Mouse (Mus musculus): ENCODE measurements at regions not wholly inside any gene's neighbourhood (a gene's known extent, or its start where the extent isn't known, plus 50 kb on each side); places are given as distances from the start of the nearest gene placed in this dataset.

DNA sequence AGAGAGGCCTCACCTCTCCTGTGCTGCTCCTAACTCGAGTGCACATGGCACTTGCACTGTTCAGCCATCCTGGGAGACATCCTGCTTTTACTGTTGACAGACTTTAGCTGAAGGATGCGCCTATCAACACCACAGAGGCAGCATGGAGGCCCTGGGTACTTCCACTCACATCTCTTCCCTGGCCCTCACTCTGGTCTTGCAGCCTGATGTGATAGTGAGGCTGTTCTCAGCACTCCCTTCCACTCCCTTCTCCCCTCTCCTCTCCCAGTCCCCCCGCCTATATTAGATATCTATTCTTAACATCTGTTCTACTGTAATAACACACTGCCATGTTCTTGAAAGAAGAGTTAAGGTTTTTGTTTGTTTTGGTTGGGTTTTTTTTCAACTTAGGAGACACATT, 50.2 kb upstream of the Bod1 start:
- DNase-seq (ENCODE audit: low read depth, low spot score): no peak

- DNase-seq (ENCODE audit: low read depth, low spot score): no peak
Measured at GRCm38 (mm10) chr11:31724506-31724905, 52.8 kb upstream of the Bod1 start.

DNA sequence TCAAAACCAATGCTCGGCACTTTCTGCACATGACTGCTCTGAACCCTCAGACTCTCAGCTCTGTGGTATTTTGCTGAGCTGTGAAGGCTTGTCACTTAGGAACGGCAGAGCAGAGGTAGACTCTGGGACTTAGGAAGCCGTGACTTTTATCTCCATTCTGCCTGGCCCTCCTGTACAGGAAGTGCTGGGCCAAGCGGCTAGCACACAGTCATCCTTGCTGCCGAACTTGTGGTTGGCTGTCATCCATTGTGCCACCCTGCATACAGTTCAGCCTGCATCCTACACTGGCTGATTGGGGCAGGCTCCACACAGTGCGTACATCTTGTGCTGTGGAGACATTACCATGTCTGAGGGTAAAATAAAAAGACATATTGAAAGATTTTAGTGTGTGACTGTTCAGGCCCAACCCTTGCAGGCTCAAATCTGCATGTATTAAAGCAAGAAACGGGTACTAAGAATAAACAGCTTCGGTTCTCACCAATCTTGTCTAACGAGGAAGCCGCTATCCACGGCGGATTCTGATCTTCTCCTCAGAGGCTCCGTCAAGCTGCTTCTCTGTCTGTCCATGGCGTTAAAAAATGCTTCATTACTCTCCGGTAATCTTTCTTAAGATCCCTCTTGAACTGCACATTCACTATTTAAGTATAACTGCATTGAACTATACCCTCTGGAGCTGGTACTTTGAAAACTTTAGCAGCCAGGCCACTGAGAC, 54.4 kb upstream of the Bod1 start:
- no peak for DNase-seq (ENCODE audit: low read depth, low spot score)

DNA sequence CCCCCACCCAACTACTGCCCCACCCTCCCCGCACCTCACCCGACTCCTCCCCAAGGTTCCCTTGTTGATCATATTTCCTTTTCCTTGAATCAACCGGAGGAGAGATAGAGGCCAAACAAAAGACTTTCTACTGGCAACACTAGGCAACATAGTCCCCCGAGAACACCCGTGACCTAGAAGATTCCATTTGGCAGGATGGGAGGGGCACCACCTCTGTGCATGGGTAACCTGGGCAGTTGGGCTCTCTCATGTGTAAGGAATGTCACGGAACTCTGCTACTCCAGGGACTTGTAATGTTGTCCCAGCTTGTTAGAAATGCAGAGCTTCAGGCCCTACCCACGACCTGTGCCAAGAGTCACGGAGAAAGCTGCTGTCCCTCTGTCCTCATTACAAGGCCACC, 55.6 kb upstream of the Bod1 start:
- no peak for DNase-seq (ENCODE audit: low read depth, low spot score)

- DNase-seq (ENCODE audit: low read depth, low spot score): no peak
Measured at GRCm38 (mm10) chr11:31729728-31730127, 58.0 kb upstream of the Bod1 start.

DNA sequence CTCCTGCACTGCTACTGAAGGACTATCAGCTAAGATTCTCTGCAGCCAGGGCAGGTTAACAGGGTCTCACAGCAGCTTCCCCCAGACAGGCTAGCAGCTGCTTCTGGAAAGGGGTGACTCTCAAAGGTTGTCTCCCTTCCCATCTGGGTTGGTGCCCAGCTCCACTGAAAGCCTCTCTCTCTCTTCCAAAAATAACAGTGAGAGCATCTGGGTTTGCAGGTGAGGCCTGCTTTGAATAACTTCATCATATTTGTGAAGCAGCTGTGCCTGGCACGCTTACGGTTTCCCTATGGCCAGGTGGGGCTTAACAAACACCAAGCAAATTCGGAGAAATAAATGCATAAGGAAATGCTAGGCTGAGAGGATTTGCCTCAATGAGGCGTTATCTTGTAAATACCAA, 58.5 kb upstream of the Bod1 start:
- no peak for DNase-seq (ENCODE audit: low read depth, low spot score)

DNA sequence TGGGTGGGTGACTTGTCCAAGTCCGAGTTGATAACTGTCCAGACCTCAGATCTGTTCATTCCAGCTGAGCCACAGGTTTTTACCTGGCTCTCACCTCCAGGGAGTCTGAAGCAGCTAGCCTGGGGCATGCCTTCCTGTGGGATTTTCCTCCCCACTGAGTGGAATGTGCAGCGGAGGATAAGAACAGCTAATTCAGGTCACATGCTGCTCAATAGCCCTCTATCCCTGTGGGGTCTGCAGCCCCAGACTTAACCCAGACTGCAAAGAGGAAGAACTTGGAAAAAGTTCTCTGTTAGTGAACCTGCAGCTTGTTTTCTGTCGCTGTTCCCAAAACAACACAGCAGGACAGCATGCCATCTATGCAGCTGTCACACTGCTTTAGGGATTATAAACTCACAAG, 59.0 kb upstream of the Bod1 start:
- DNase-seq (ENCODE audit: low read depth, low spot score): no peak

DNA sequence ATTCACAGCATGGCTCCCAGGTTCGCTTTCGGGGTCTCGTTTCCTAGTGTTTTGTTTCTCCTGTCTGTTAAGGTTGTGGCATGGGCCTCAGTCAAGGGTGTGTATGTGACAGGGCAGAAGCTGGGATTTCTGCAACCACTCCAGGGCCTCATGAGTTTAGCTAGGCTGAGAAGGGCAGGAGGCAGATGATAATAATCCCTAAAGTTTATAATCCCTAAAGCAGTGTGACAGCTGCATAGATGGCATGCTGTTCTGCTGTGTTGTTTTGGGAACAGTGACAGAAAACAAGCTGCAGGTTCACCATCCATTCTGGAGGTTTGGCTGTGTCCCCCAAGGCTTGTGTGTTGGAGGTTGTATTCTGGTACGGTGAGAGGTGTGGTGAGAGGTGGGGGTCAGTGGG, 59.8 kb upstream of the Bod1 start:
- DNase-seq (ENCODE audit: low read depth, low spot score): no peak

DNA sequence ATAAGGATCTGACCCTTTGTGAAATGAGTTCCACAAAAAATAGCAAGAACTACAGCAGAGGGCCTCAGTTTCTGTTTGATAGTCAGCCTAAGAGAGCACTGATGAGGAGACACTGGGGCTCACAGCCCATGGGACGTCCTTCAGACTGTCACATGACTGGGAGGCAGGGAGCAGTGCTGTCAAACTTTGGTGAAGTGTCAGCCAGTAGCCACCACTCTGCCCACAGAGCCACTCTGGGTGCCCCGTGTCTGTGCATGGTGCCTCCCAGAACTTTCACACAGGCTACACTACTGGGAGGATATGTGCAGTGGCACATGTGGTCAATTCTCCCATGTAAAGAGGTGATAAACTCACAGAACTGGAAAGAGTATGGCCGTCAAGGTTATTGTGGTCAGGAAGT, 60.7 kb upstream of the Bod1 start:
- no peak for DNase-seq (ENCODE audit: low read depth, low spot score)

DNA sequence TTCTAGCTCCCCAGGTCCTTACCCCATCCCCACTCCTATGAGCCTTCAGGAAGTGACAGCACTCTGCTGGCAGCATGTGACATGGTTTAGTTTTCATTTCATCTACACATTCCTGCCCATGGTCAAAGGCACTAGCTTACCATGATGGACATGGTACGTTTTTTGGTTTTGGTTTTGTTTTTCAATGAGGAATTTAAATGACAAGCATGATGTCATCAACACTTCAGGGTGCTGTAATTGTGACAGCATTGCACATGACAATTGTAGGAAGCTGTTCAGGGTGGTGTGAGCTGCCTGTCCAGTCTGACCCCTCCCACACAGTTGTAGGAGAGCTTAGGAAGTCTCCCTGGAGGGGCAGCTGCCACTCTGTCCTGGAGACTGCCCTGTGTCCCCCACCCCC, 61.3 kb upstream of the Bod1 start:
- no peak for DNase-seq (ENCODE audit: low read depth, low spot score)

DNA sequence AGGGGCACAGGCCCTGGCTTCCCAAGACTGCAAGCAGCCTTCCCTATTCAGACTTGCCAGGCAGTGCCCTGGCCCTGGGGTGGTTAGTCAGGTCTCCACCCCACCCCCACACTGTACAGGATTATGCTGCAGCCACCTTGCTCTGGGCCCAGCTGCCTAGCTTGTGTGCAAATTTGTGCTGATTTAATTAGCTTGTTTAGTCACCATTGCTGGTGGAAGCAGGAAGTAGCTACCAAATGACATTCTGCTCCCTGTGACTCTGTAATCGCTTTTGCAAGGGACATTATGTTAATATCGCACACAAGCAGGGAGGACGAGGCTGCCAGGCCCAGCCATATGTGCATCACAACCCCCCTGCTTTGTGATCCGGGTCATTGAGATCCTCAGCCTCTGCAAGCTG, 62.4 kb upstream of the Bod1 start:
- no peak for DNase-seq (ENCODE audit: low read depth, low spot score)

- DNase-seq (ENCODE audit: low read depth, low spot score): no peak
Measured at GRCm38 (mm10) chr11:31735257-31735656, 63.6 kb upstream of the Bod1 start.

DNA sequence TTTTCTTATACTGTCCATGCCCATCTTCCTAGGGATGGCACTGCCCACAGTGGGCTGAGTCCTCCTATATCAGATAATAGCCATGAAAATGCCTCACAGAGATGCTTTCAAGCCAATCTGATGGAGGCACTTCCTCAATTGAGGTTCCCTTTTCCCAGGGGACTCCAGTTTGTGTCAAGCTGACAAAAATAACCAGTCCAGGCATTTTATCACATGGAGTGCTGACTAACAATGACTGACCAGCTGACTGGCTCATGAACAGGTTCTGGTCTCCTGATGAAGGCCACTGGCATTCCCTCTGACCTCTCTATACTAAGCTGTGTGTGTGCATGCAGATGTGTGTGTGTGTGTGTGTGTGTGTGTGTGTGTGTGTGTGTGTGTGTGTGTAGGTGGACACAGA, 64.4 kb upstream of the Bod1 start:
- DNase-seq (ENCODE audit: low read depth, low spot score): no peak

DNA sequence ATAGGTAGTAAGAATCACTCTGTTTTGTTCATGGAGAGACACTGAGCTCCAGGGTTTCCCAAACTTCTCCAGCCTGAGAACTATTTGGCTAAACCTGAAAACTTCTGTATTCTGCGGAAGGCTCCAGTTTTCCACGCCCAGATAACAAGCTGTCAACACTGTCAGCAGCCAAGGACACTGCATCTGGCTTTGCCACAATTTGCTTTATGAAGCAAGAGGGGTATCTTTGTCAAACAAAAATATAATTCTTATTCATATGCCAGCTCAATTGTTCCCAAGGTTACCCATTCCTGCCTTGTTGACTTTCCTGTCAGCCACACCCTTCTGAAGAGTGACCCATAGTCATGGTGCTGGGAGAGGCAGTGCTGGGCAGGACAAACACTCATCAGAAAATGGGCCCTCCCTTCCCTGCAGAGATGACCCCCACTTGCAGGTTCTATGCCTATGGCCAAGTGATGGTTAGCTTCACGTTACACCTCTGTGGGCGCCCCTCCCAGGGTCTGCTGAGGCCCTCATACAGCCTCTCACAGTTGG, 64.9 kb upstream of the Bod1 start:
- no peak for DNase-seq (ENCODE audit: low read depth, low spot score)

GRCm38 (mm10) chr11:31738148-31739021, 66.7 kb upstream of the Bod1 start:
- DNase-seq (ENCODE audit: low read depth, low spot score): no peak

GRCm38 (mm10) chr11:31740409-31740808, 68.7 kb upstream of the Bod1 start:
- no peak for DNase-seq (ENCODE audit: low read depth, low spot score)

DNA sequence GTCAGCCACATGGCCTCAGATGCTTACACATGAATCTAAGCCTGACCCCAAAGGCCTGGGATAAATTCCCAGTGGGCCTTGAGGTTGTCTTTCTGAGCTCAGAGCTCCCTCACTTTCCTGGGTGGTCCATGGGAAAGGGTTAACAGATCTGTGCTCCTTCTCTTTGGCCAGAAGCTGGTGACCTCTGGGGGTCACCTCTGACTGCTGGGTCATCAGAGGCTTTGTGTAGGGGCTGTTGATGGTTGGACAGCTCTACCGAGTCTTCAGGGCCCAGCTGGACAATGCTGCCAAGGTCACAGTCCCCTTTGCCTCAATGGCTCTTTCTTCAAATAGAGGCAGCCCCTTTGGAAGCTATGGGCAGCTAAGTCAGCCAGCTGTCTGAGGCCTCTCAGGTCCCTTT, 70.5 kb upstream of the Bod1 start:
- DNase-seq (ENCODE audit: low read depth, low spot score): no peak

- no peak for DNase-seq (ENCODE audit: low read depth, low spot score)
Measured at GRCm38 (mm10) chr11:31744076-31744785, 72.5 kb upstream of the Bod1 start.

GRCm38 (mm10) chr11:31745028-31745865, 73.6 kb upstream of the Bod1 start:
- no peak for DNase-seq (ENCODE audit: low read depth, low spot score)

DNA sequence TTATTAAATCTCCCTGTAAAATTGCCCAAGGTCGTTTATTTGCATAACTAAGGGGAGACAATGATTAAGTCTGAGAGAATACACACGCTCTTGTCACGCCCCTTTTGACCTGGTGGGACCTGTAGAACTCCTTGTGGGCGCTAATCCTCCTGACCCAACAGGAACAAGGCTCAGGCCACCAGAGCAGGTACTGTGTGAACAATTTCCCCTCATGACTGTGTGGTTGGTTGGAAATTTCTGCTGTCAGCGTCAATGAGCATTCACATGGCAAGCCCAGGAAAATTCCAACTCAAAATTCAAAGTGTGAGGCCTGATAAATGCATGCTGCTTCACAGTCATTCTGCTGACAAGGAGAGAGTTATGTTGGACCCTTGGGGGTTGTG, 74.2 kb upstream of the Bod1 start:
- no peak for DNase-seq (ENCODE audit: low read depth, low spot score)

DNA sequence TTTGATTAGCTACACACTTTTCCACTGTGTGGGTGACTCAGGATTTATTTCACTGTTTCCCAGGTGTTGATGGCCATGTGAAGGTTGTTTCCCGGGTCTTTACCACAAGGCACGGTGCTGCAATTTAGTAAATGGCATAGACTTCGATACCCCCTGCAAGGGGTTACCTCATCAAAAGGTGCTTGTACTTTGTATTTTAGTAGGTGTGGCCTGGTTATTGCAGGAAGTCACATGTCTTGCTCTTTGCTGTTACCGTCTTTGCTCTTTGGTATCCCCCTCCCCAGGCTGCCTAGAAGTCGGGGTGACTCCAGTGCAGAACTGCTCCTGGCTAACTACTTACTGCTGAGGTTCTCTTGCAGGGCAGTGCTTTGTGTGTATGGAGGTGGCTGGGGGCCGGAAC, 74.8 kb upstream of the Bod1 start:
- DNase-seq (ENCODE audit: low read depth, low spot score): no peak

Measured in 3T3-L1 (cell line).